Mouse (Mus musculus) liver, embryonic 14.5 days (tissue): ENCODE measurements around the gene Hpgd. TPM values are rescaled to one million over a fixed set of nuclear protein-coding genes. Genes with fewer than 3 reads are reported as not detected.

Source experiments
- ATAC-seq: fragments of 200-750 bp; cut with Nextera tagmentation; 2 replicates; pipeline ENCODE4 v1.8.0; 2017; ENCODE audit warnings: moderate number of reproducible peaks, mild to moderate bottlenecking, moderate library complexity; ENCODE audit not compliant: insufficient read depth
- DNase-seq, 3 experiments: peaks; one replicate each; pipeline ENCODE4 v3.0.0-alpha.2; 2012 to 2013; ENCODE audit warnings: low read depth in 3 of 3, low spot score in 3 of 3
- H3K27ac ChIP-seq: fragments of 300-500 bp; sonication (generic); 2 replicates; pipeline ENCODE4 v1.5.1; 2014; ENCODE audit warnings: moderate library complexity, mild to moderate bottlenecking, control low read depth, inconsistent platforms
- H3K27me3 ChIP-seq: fragments of 300-500 bp; sonication (generic); 2 replicates; pipeline ENCODE4 v1.6.1; 2014; ENCODE audit warnings: mild to moderate bottlenecking, low read length, moderate library complexity; ENCODE audit not compliant: control insufficient read depth, insufficient read depth
- H3K36me3 ChIP-seq: fragments of 300-500 bp; sonication (generic); replicated peaks from 2 replicates; pipeline ENCODE4 v1.6.1; 2014; ENCODE audit warnings: low read depth; ENCODE audit not compliant: control insufficient read depth, insufficient read depth
- H3K4me1 ChIP-seq, 2 experiments: fragments of 200-500 bp in 1 of 2; fragments of 300-500 bp in 1 of 2; sonication (generic) in 1 of 2; replicated peaks; 2 replicates each; pipeline ENCODE4 v1.6.1; 2012 to 2014; ENCODE audit warnings: antibody characterized with exemption in 1 of 2, inconsistent platforms in 1 of 2, low read length in 1 of 2; ENCODE audit not compliant: control insufficient read depth in 2 of 2, insufficient read depth in 2 of 2
- H3K4me2 ChIP-seq: fragments of 300-500 bp; sonication (generic); 2 replicates; pipeline ENCODE4 v1.6.1; 2014; ENCODE audit warnings: low read depth, mild to moderate bottlenecking, control low read depth, moderate library complexity
- H3K4me3 ChIP-seq, 2 experiments: fragments of 200-500 bp in 1 of 2; fragments of 300-500 bp in 1 of 2; sonication (generic) in 1 of 2; 2 replicates each; pipeline ENCODE4 v1.5.1; 2012 to 2014; ENCODE audit warnings: low read depth in 2 of 2, low read length in 2 of 2, mild to moderate bottlenecking in 2 of 2, control low read depth in 1 of 2, inconsistent platforms in 1 of 2, moderate library complexity in 1 of 2; ENCODE audit not compliant: insufficient read depth in 1 of 2
- H3K9ac ChIP-seq: fragments of 300-500 bp; sonication (generic); replicated peaks from 2 replicates; pipeline ENCODE4 v1.6.1; 2014; ENCODE audit warnings: mild to moderate bottlenecking, control low read depth, moderate library complexity
- H3K9me3 ChIP-seq: fragments of 300-500 bp; sonication (generic); 2 replicates; pipeline ENCODE4 v1.6.1; 2016; ENCODE audit warnings: low read length, mixed read lengths; ENCODE audit not compliant: control insufficient read depth
- CTCF ChIP-seq: IDR thresholded peaks from 2 replicates; pipeline ENCODE4 v1.5.1; 2016; ENCODE audit warnings: antibody characterized with exemption, low read depth, control low read depth
- EP300 ChIP-seq: IDR thresholded peaks from 2 replicates; pipeline ENCODE4 v1.6.1; 2016; ENCODE audit warnings: antibody characterized with exemption, low read depth
- WGBS: fragments of 180-500 bp; shearing (Covaris S2); extraction: QIAGEN DNeasy Blood & Tissue Kit; methylation state at CpG from one replicate; pipeline ENCODE4 v1.1.7; 2014; ENCODE audit not compliant: insufficient replicate concordance; 5-methylcytosine and 5-hydroxymethylcytosine counted together
- polyA plus RNA-seq, 2 experiments: library from polyadenylated mRNA; depleted of rRNA in 1 of 2; stranded (reverse) in 1 of 2; unstranded in 1 of 2; fragments of >200 nt; fragmentation: Nextera tagmentation in 1 of 2; extraction: Ambion mirVana in 1 of 2; gene quantifications; 2 replicates each; pipeline versions ENCODE4 v1.2.1 to v1.2.3; 2012 to 2014

Gene Hpgd
- polyA plus RNA-seq, 2 experiments = 9.2 to 20.3 TPM

DNA sequence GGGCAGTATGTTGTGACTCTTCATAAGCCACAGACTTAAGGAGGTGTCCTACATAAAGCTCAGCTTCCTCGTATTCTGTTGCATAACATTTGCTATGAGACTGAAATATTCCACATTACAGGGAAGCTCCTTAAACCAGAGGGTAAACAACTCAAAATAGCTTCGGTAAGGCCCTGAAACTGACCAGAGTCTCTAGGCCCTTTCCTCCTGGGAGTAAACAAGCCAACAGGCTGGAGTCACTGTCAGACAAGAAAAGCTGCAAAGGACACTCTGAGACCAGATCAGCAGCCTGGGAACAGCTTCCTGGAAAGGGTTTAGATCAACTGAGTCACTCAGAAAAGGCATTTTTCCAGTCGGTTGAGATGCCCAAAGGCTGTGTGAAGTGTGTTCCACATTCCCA, 9.4 kb upstream of the Hpgd start:
- WGBS = 27% methylated on average over 3 of the region's 3 CpGs
- no peaks in the 10 kb centered on the region for H3K9me3 ChIP-seq
- H3K4me2 ChIP-seq = no peak overlapping the region
- no peaks in the 10 kb centered on the region for H3K27me3 ChIP-seq
- no peak overlapping the region for H3K4me3 ChIP-seq
- no peak overlapping the region for H3K9ac ChIP-seq
- no peaks in the 10 kb centered on the region for H3K36me3 ChIP-seq
- no peaks in the 10 kb centered on the region for H3K4me1 ChIP-seq
- DNase-seq (no peak), ATAC-seq (no peak)
- H3K27ac ChIP-seq = no peak overlapping the region
- TF ChIP-seq EP300 = no peak
- TF ChIP-seq CTCF = no peak

DNA sequence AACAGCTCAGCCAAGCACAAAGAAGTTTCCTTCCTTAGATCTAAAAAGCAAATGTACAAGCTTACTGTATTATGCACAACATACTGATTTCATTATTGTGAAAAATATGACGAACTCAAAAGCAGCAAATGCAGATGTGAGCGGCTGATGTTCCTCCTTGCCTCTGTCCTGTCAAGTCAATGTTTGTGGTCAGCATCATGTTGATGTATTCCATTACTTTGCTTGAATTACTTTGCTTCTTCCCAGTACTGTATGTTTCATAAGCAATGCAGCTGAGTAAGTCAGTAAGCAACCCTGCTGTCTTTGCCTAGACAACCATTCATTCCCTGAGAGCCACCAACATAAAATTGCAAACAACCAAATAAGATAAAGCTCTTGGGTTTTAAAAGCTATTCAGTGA, 7.7 kb upstream of the Hpgd start:
- H3K27me3 ChIP-seq = no peaks in the 10 kb centered on the region
- no peak for ATAC-seq
- no peak overlapping the region for H3K27ac ChIP-seq
- no peak overlapping the region for H3K9ac ChIP-seq
- WGBS = 61% methylated on average over 2 of the region's 2 CpGs
- no peak overlapping the region for H3K4me2 ChIP-seq
- no peak overlapping the region for H3K4me3 ChIP-seq
- H3K4me1 ChIP-seq = no peaks in the 10 kb centered on the region
- DNase-seq = no peak
- H3K36me3 ChIP-seq = no peaks in the 10 kb centered on the region
- no peak for TF ChIP-seq CTCF
- TF ChIP-seq EP300 = no peak
- H3K9me3 ChIP-seq = no peaks in the 10 kb centered on the region

DNA sequence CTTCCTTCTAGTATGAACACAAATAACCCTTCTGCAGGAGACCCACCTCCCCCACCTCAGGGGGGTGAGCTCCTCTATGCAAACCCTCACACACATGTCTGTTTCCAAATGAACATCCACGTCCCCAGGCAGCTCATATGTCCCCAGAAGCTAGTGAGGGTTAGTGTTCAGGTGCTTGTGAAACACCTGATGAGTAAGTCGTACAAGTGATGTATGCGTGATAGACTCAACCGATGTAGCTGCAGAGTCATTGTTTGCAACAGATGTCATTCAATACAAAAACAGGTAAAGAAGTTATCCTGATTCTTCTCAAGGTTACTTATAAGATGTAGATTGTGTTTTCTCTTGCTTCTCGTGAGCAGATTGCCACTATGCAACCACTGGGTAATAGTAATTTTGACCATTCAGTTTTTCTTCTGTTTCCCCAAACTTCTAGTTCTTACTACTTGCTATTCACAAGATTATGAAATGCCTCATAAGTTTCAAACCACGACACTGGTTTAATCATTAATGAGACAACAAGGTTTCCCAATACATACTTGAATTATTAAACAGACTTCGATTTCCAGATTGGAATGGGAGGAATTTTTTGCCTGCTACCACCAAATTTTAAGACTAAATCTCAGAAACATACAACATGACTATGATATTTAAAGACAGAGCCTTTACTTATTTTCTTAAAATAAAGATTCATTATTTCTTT, 6.9 kb upstream of the Hpgd start:
- ATAC-seq (no peak), DNase-seq (no peak)
- H3K4me3 ChIP-seq = no peak overlapping the region
- H3K36me3 ChIP-seq = no peaks in the 10 kb centered on the region
- H3K4me2 ChIP-seq = no peak overlapping the region
- TF ChIP-seq CTCF (no peak), EP300 (no peak)
- no peak overlapping the region for H3K27ac ChIP-seq
- no peaks in the 10 kb centered on the region for H3K4me1 ChIP-seq
- 54% methylated on average over 7 of the region's 7 CpGs for WGBS
- no peaks in the 10 kb centered on the region for H3K27me3 ChIP-seq
- no peak overlapping the region for H3K9ac ChIP-seq
- no peaks in the 10 kb centered on the region for H3K9me3 ChIP-seq

DNA sequence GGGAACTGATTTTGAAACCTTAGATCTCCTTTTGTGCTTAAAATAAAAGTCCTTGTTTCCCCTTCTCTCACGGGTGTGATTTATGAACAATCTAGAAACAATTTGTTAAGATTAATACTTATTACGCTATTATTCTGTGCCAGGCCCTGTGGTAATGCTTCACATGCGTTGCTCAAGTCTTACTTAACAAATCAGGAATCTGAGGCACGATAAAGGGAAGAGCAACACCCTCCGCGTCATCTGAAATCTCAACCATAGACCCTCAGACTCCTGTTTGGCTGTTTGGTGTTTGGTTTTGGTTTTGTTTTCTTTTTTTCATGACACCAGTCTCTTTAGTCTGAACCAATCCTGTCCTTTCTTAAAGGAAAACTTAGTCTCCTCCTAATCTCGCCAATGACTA, 2.1 kb upstream of the Hpgd start:
- TF ChIP-seq CTCF (no peak), EP300 (no peak)
- no peak for DNase-seq
- H3K27me3 ChIP-seq = no peaks in the 10 kb centered on the region
- no peaks in the 10 kb centered on the region for H3K9me3 ChIP-seq
- ATAC-seq = no peak
- 0 out of 4 replicates have a peak, but pooled peaks cover 0 to 7% of the 10 kb centered on the region in 2 experiments for H3K4me1 ChIP-seq
- no peak overlapping the region for H3K4me2 ChIP-seq
- no peak overlapping the region for H3K4me3 ChIP-seq
- H3K27ac ChIP-seq = no peak overlapping the region
- no peak overlapping the region for H3K9ac ChIP-seq
- 61% methylated on average over 7 of the region's 7 CpGs for WGBS
- no peaks in the 10 kb centered on the region for H3K36me3 ChIP-seq

DNA sequence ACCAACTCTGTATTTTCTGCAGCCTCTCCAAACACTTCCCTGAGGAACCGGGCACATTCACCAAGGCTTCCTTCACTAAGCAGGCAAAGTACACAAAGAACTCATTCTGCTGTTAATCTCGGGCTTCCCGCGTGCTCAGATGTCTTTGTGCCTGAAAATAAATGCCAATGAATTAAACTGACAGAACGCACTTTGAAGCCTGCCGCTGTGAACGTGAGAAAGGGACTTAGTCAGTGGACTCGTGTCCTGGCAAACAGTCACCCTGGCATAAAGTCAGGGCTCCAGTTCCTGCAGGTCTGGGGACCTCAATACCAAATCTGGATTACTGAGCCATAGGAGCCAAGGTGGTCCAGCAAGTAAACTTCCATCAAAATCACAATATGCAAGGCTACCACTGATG, 905 bp upstream of the Hpgd start:
- Histone ChIP-seq H3K9me3 (no peaks in the 10 kb centered on the region), H3K4me2 (no peak overlapping the region), H3K36me3 (no peaks in the 10 kb centered on the region), H3K4me3 (no peak overlapping the region), H3K4me1 (0 out of 4 replicates have a peak, but pooled peaks cover 0 to 7% of the 10 kb centered on the region in 2 experiments), H3K27me3 (no peaks in the 10 kb centered on the region), H3K27ac (no peak overlapping the region), H3K9ac (no peak overlapping the region)
- DNase-seq (no peak), ATAC-seq (no peak)
- TF ChIP-seq EP300 (no peak), CTCF (no peak)
- 38% methylated on average over 8 of the region's 8 CpGs for WGBS
